Mouse (Mus musculus): ENCODE data around the gene Ephb6.

Ephb6 gene

DNA sequence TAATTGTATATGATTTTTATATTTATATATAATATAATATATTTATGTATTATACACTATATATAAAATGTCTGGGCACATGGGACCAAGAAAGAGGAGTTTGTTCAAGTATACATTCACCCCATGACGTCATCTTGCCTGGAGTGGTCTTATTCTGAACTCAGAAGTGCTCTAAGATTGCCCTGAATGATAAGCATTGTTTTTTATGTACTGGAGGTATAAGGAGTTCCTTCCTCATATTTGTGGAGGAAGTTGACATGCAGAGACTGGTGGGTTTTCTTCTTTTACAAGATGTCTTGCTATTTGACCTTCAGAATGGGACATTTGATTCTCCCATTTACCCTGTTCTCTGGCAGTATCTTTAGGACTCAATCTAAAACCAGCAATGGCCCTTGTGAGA lies 22.9 kb downstream of the Ephb6 start:
- DNase-seq = no peak

DNA sequence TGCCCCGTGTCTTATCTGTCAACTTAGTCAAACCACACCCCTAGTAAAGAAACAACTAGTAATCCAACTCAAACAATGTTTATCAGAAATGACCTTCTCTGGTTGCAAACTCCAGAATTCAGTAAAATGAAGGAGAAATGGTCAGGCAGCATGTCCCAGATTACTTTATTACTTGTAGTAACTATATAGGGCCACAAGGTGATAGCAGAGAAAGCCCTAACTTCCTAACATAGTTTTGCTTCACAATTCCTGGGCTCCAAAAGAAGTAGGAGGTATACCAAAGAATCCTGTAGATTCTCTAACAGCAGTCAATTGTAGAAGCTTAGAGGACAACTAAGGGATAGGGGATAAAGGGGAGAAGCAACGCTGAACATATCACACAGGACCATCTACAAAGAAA lies 25.5 kb downstream of the Ephb6 start:
- no peak for DNase-seq

DNA sequence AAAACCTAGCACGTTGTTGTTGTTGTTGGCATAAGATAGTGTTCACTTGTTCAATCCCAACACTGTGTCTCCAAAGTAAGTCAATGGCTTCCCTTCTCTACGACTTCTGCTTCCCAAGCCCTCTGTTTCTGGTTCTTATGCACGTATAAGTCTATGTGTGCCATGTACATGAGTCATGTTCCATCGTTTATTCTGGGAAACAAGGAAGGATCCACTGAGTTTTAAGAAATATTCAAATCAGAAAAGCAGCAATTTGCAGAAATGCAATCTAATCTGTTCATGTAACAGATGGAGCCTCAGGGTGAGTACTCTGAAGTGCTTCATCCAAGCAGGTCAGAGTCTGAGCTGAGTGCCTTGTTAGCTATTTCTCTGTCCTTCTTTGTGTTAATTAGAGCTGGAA lies 26.3 kb downstream of the Ephb6 start:
- no peak for DNase-seq

DNA sequence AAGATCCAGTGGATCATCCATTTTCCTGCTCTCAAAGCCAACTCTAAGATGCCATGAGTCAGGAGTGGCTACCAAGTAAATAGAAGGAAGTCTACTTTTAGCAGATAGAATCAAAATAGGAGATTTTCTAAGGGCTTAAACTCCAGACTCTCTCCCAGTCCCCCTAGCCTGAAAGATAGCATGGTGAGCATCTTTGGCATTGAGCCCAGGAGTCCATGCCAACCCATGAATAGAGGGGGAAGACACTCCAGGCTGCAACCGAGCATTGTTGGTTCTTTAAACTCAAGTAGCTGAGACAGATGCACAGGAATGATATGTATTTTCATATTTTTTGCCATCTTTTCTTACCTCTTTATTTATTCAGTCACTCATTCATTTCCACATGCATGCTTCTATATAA lies 29.9 kb downstream of the Ephb6 start:
- DNase-seq = no peak

DNA sequence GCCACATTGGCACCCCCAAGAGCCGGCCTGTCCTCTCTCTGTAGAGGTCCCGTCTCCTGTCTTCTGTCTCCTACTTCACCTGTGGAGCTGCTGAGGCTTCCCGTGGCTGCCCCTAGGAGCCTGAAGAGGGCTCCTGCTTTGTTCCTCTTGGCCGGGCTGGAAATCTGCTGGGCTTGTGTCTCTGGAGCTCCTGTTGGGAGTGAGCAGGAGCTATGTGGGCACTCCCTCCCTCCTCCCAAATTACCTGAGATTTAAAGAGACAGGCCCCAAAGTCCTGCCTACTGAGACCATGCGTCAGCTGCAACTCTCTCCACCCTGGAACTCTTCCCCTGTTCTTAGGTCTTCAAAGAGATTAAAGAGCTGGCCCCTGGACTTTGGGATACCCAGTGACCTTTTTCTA lies 30.9 kb downstream of the Ephb6 start, which contains the start of gene Trpv6:
Gene Trpv6, minus strand, starts transcription at position 228 of the 400 bp plus-strand sequence.
- no peak for DNase-seq

DNA sequence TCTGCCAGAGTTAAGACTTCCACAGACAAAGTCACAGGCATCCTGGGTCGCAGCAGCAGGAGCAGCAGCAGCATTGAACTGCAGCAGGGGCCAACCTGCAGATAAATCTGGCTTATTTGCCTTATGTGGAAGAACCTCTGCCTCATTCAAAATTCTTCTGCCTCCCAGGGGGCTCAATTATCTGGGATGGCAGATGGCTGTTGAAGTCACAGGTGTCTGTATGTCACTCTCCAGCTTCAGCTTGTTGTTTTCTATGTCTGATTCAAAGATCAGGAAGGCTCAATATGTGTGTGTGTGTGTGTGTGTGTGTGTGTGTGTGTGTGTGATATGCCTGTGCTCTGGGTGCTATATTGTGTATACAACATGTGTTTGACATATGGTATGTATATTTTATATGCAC lies 32.1 kb downstream of the Ephb6 start:
- DNase-seq = no peak

DNA sequence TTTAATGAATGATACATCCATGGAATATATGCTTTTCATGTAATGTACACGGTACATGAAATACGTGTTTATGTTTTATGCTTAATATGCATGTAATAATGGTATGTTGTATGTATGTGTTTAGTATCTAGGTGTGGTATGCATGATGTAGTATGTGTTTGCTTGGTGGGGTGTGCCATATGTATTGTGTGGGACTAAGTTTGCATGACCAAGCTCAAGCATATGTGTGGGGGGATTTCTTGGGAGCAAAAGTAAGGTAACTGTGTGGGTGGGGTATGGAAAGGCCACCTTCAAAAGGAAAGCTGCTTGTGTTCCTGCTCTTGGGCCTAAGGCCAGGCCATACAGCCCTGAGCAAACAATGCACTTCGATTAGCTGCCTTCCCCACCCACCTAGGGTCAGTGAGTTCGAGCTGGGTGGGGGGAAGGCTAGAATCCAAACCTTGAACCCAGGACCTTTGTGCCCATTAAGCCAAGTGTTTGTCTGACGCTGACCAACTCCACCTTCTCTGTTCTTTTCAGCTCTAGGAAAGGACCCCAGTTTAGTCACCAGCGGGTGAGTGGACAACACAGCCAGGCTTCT lies 32.7 kb downstream of the Ephb6 start:
- no peak for DNase-seq

DNA sequence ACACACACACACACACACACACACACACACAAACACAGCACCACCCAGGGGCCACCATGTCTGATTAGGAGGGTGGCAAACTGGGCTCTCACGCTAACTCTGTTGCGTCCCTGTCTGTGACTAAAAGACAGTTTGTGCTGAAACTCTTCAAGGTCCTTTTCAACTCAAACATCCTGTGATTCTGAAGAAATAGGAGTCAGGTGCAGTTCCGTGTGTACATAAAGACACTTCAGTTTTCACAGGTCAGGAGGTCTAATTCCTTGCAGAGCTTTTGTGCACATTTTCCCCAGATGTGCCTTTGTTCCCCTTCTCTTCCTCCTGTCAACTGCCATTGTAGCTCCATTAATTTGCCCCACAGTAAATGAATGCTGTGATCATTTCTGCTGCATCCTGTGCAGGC lies 35.2 kb downstream of the Ephb6 start:
- DNase-seq = no peak

DNA sequence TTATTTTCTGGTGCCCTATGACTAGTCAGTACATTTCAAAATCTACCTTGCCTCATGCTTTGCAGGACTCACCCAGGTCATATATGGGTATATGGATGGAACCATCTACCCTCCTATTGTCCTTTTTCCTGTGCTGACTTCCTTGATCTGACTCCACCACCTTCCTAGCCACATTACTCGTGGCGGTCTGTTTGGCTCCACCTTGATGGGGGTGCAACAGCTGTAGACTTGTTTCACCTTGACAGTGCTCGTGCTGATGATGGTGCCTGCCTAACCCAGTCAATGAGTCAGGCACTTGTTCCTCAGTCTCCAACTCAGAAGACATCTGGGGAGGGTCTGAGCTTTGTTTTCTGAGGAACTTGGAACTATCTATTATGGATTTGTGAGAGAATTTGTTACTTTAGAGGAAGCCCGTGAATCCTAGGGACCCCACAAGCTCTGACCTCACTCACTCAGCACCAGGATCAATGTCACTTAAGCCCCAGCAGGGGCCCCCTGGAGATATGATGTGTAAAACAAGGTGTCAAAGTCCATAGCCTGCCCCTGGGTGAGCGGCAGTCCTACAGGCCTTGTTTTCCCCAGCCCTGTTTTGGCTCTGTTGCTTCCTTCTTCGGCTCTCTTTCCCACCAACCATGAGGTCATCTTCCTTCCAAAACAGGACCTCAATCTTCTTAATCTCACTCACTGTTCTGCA lies 36.0 kb downstream of the Ephb6 start:
- DNase-seq = no peak

DNA sequence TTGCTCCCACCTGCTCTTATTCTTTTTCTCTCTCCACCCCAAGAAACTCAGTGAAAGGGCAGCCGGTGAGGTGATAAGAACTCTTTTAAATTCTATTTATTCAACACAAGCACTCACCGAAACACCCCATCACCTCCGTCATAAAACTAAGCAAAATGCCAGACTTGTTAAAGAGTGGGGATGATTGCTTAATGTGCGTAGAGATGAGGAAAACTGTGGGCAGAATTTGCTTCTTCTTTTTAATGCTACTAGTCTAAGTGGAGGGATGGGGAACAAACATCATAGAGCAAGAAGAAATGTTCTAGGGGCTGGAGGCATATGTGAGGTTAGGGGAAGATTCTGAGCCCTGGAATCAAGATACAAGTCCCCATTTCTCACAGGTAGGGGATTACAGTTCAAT lies 37.5 kb downstream of the Ephb6 start:
- no peak for DNase-seq

DNA sequence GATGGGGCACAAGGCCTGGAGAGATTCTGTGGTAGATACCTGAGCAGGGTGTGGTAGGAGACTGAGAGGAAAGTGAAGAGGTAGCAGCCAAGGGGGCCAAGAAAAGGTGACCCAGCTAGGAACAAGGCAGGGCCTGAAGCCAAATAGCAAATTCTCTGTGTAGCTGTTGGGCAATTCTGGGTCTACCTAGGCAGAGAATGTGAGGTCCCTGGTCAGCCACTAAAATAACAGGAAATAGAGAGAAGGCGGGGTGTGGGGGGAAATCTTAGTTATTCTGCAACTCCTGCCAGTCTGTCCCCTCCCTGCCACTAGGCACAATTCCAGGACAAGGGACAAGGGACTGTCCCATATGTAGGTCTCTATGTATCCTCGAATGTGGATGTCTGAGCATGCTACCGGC lies 37.9 kb downstream of the Ephb6 start:
- no peak for DNase-seq

DNA sequence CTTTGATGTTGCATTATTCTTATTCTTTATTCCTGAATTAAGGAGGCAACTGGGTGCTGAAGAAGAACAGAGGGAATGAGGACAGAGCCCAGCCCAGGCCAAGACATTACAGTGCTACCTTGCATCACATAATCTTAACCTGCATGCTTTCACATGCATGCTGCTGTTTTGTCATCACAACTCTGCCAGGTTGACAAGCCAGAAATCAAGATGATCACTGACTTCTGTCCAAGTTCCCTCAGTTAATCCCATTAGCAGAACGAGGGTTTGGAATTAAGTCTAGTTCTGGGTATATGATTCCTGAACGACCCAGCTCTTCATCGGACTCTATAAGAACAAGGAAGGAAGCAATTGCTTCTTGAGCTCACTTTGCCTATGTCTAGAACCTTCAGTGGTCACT lies 40.9 kb downstream of the Ephb6 start:
- DNase-seq = no peak

DNA sequence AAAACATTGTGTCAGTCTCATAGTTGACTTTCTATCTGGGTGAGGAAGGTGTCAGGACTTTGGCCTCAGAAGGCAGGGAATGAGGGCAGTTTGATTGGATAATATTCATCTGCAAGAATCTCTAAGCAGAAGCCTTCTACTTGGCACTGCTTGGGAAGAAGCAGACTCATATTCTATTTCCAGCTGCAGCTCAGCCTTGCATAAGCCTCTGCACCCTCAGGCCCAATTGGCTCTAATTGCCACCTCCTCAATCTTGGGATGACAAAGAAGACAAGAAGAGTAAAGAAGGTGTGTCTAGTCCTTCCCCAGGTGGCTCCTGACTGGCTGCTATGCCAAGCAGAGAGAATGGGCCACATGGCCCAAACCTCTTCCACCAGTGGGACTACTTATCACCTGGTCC lies 41.4 kb downstream of the Ephb6 start:
- no peak for DNase-seq

DNA sequence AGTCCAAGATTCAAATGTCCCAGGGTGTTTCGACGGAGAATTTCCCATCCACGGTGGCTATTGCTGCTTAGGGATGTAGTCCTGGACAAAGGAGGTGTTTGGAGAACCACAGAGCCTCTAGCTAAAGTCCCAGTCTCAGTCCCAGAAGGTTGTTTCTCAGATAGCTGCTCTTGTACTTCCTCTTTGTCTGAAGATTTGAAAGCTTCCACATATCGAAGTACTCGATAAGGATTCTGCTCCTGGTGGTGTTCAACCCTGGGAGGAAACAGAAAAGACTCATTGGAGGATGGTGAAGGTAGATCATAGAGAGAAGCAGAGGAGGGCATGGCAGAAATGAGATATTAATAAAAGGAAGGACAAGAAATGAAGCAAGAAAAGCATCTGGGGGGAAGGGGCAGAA lies 47.9 kb downstream of the Ephb6 start:
- DNase-seq = no peak

DNA sequence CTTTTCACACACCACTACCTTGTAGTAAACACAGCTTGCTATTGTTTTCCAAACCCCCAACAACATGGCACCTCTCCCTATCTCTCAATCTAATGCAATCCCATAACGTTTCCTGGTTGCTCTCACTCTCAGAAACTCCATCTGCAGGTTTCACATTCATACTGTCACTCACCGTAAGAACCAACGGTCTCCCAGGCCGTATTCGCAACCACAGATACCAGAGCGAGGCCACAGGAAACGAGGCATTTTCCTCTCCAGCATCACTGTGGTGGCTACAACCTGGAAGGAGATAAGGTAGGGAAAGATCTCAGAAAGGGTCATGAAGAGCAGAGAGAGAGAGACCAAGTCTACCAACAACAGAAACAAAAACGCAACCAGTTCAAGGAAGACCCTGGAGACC lies 49.4 kb downstream of the Ephb6 start:
- DNase-seq = no peak

DNA sequence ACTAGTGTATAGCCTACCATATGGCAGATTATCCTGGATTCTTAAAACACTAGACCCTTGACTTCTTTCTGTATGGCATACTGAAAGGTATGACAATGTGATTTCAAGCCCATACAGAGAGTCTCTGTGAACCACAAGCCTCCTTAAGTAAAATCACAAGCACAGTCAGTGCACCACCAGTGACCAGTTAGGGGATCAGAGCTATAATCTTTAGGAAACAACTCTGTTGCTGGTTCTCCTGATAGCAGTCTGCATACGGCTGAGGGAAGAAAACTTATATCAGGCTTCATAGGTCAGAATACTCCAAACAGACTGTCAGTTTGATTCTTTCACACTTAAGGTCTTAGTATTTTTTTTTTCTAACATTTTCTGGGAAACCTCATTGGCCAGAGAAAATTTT lies 53.2 kb downstream of the Ephb6 start:
- no peak for DNase-seq

DNA sequence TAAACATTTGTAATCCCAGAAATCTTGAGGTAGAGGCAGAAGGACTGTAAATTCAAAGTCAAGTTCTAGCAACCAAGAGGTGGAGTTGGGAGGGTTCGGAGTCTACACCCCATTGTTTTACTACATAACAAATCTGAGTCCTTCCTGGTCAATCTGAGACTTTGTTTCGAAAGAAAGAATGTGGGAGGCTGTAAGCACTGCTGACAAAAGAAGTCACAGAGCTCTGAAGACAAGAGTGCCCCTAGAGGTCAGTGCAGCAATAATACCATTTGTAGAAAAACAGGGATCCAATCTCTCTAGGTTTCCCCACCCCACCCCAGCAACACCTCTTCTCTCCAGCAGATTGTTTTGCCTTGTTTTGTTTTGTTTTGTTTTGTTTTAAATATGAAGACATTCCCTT lies 57.0 kb downstream of the Ephb6 start:
- no peak for DNase-seq

All from kidney, adult 11 months (tissue).